Mouse (Mus musculus): ENCODE results near the gene Trp53rkb. TPM values are rescaled to one million over a fixed set of nuclear protein-coding genes. Genes with fewer than 3 reads are reported as not detected.

Trp53rkb gene
- polyA plus RNA-seq, 1 experiment from 2014 or later, result 7.8 TPM

- Histone ChIP-seq H3K27me3 (ENCODE audit: insufficient read depth, low read length) (no peaks in the 10 kb centered on the region), H3K4me2 (replicated peaks; ENCODE audit: low read depth, low read length) (no peak overlapping the region), H3K9ac (replicated peaks; ENCODE audit: low read length) (no peak overlapping the region), H3K4me1 (ENCODE audit: insufficient read depth, low read length) (peaks cover 12% of the 10 kb centered on the region), H3K9me3 (ENCODE audit: low read length) (no peaks in the 10 kb centered on the region), H3K4me3 (ENCODE audit: low read length) (no peak overlapping the region), H3K36me3 (ENCODE audit: insufficient read depth, low read length) (no peaks in the 10 kb centered on the region), H3K27ac (ENCODE audit: low read length) (no peak overlapping the region)
- no peak for ATAC-seq (ENCODE audit: low FRiP score, low TSS enrichment)
- 90% methylated on average over 5 of the region's 5 CpGs for WGBS
These were observed 17.2 kb downstream of the Trp53rkb start for GRCm38 (mm10) chr2:166809499-166809898.

GRCm38 (mm10) chr2:166810821-166811220, 18.5 kb downstream of the Trp53rkb start:
- H3K4me3 ChIP-seq (ENCODE audit: low read length), result no peak overlapping the region
- ATAC-seq (ENCODE audit: low FRiP score, low TSS enrichment), result no peak
- no peaks in the 10 kb centered on the region for H3K36me3 ChIP-seq (ENCODE audit: insufficient read depth, low read length)
- H3K9me3 ChIP-seq (ENCODE audit: low read length), result no peaks in the 10 kb centered on the region
- H3K4me1 ChIP-seq (ENCODE audit: insufficient read depth, low read length), result peaks cover 12% of the 10 kb centered on the region
- no peak overlapping the region for H3K9ac ChIP-seq (replicated peaks; ENCODE audit: low read length)
- 88% methylated on average over 10 of the region's 10 CpGs for WGBS
- H3K27me3 ChIP-seq (ENCODE audit: insufficient read depth, low read length), result no peaks in the 10 kb centered on the region
- no peak overlapping the region for H3K4me2 ChIP-seq (replicated peaks; ENCODE audit: low read depth, low read length)
- no peak overlapping the region for H3K27ac ChIP-seq (ENCODE audit: low read length)

DNA sequence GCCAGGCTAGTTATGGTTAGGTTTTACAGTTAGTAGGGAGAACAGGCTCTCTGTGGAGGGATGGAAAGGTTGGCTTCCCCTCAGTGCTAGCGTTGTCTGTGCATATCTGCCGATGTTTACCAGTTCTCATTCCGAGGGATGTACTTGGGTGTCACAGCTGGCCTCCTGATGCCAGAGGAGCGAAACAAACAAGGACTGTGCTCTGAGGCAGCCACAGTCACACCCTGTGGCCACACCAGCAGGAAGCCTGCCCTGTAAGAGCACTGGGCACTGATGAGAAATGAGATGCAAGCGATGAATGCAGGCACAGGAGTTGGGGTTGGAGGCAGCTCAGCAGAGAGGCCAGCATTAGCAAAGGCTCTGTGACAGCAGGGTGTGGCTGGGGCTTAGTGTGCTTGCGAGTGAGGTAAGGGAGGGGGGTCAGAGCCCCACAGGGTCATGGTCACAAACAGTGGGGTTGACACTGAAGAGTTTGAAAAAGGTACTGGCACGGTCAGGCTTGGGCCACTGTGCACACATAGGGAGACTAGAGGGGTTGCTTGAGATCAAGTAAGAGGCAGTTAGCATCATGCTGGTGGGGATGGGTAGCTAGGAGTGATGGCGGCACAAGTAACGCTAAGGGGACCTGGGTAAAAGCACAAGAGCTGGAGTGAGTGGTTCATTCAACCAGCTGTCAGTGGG, 26.3 kb downstream of the Trp53rkb start:
- ATAC-seq (ENCODE audit: low FRiP score, low TSS enrichment), result 0 out of 2 replicates have a peak, but pooled peaks have one; percentile 9

DNA sequence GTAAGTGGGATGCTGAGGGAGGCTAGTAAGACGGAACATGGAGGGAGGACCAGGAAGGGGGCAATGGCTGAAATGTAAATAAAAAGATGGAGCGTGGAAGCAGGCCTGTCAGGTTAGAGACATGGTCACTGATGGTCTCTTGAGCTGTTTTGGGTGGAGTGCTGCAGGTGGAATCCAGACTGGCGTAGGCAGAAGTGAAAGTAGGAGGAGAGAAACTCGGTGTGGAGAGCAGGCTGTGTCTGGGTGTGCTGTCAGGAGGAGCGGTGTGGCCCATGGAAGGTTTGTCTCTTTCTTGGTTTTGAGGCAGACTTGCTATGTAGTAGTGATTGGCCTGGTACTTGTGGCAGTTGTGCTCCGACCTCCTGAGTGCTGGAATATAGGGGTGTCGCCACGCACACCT, 27.5 kb downstream of the Trp53rkb start:
- no peak for ATAC-seq (ENCODE audit: low FRiP score, low TSS enrichment)
- Histone ChIP-seq H3K4me2 (replicated peaks; ENCODE audit: low read depth, low read length) (no peak overlapping the region), H3K27me3 (ENCODE audit: insufficient read depth, low read length) (no peaks in the 10 kb centered on the region), H3K4me3 (ENCODE audit: low read length) (no peak overlapping the region), H3K9me3 (ENCODE audit: low read length) (no peaks in the 10 kb centered on the region), H3K27ac (ENCODE audit: low read length) (no peak overlapping the region), H3K4me1 (ENCODE audit: insufficient read depth, low read length) (peaks cover 15% of the 10 kb centered on the region; the same call in 1 of the 2 replicates), H3K36me3 (ENCODE audit: insufficient read depth, low read length) (peaks cover 3% of the 10 kb centered on the region; the same call in 1 of the 2 replicates), H3K9ac (replicated peaks; ENCODE audit: low read length) (no peak overlapping the region)
- WGBS, result 83% methylated on average over 8 of the region's 8 CpGs

More for the DNA sequence above, 26.3 kb downstream of the Trp53rkb start:
- no peak overlapping the region for H3K27ac ChIP-seq (ENCODE audit: low read length)
- H3K9ac ChIP-seq (replicated peaks; ENCODE audit: low read length), result no peak overlapping the region
- H3K9me3 ChIP-seq (ENCODE audit: low read length), result no peaks in the 10 kb centered on the region
- WGBS, result 89% methylated on average over 9 of the region's 9 CpGs
- H3K27me3 ChIP-seq (ENCODE audit: insufficient read depth, low read length), result no peaks in the 10 kb centered on the region
- no peak overlapping the region for H3K4me3 ChIP-seq (ENCODE audit: low read length)
- peaks cover 3% of the 10 kb centered on the region; the same call in 1 of the 2 replicates for H3K36me3 ChIP-seq (ENCODE audit: insufficient read depth, low read length)
- no peak overlapping the region for H3K4me2 ChIP-seq (replicated peaks; ENCODE audit: low read depth, low read length)
- peaks cover 15% of the 10 kb centered on the region; the same call in 1 of the 2 replicates for H3K4me1 ChIP-seq (ENCODE audit: insufficient read depth, low read length)

DNA sequence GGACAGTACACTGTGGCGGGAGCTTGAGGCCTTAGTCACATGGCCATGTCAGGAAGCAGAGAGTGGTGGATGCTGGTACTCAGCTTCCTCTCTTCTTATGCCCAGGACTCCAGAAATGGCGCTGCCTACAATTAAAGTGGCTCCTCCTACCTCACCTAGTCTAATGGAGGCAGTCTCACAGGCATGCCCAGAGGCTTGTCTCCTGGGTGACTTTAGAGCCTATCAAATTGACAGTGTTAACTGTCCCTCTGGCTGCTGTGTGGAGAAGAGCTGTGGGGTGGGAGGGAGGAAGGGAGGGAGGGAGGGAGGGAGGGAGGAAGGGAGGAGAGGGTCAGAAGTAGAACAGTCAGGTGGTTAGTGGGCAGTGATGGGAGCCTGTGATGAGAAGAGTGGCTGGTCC, 28.5 kb downstream of the Trp53rkb start:
- ATAC-seq (ENCODE audit: low FRiP score, low TSS enrichment), result peak; percentile 51; the same call in 1 of the 2 replicates
- 37% methylated on average over 2 of the region's 2 CpGs for WGBS
- H3K27ac ChIP-seq (ENCODE audit: low read length), result no peak overlapping the region
- no peak overlapping the region for H3K4me3 ChIP-seq (ENCODE audit: low read length)
- H3K9me3 ChIP-seq (ENCODE audit: low read length), result no peaks in the 10 kb centered on the region
- H3K9ac ChIP-seq (replicated peaks; ENCODE audit: low read length), result no peak overlapping the region
- H3K27me3 ChIP-seq (ENCODE audit: insufficient read depth, low read length), result no peaks in the 10 kb centered on the region
- peaks cover 15% of the 10 kb centered on the region; the same call in 1 of the 2 replicates for H3K4me1 ChIP-seq (ENCODE audit: insufficient read depth, low read length)
- peaks cover 3% of the 10 kb centered on the region; the same call in 1 of the 2 replicates for H3K36me3 ChIP-seq (ENCODE audit: insufficient read depth, low read length)
- no peak overlapping the region for H3K4me2 ChIP-seq (replicated peaks; ENCODE audit: low read depth, low read length)

- H3K36me3 ChIP-seq (ENCODE audit: insufficient read depth, low read length), result peaks cover 3% of the 10 kb centered on the region; the same call in 1 of the 2 replicates
- no peak overlapping the region for H3K9ac ChIP-seq (replicated peaks; ENCODE audit: low read length)
- WGBS, result 69% methylated on average over 3 of the region's 3 CpGs
- peaks cover 15% of the 10 kb centered on the region; the same call in 1 of the 2 replicates for H3K4me1 ChIP-seq (ENCODE audit: insufficient read depth, low read length)
- H3K9me3 ChIP-seq (ENCODE audit: low read length), result no peaks in the 10 kb centered on the region
- no peak for ATAC-seq (ENCODE audit: low FRiP score, low TSS enrichment)
- no peak overlapping the region for H3K27ac ChIP-seq (ENCODE audit: low read length)
- no peaks in the 10 kb centered on the region for H3K27me3 ChIP-seq (ENCODE audit: insufficient read depth, low read length)
- H3K4me3 ChIP-seq (ENCODE audit: low read length), result no peak overlapping the region
- H3K4me2 ChIP-seq (replicated peaks; ENCODE audit: low read depth, low read length), result no peak overlapping the region
These were observed 29.1 kb downstream of the Trp53rkb start for GRCm38 (mm10) chr2:166821406-166821805.

- ATAC-seq (ENCODE audit: low FRiP score, low TSS enrichment), result no peak
- peaks cover 15% of the 10 kb centered on the region; the same call in 1 of the 2 replicates for H3K4me1 ChIP-seq (ENCODE audit: insufficient read depth, low read length)
- H3K27ac ChIP-seq (ENCODE audit: low read length), result no peak overlapping the region
- WGBS, result 66% methylated on average over 10 of the region's 10 CpGs
- no peak overlapping the region for H3K4me2 ChIP-seq (replicated peaks; ENCODE audit: low read depth, low read length)
- H3K36me3 ChIP-seq (ENCODE audit: insufficient read depth, low read length), result peaks cover 3% of the 10 kb centered on the region; the same call in 1 of the 2 replicates
- no peaks in the 10 kb centered on the region for H3K9me3 ChIP-seq (ENCODE audit: low read length)
- no peaks in the 10 kb centered on the region for H3K27me3 ChIP-seq (ENCODE audit: insufficient read depth, low read length)
- no peak overlapping the region for H3K9ac ChIP-seq (replicated peaks; ENCODE audit: low read length)
- no peak overlapping the region for H3K4me3 ChIP-seq (ENCODE audit: low read length)
These were observed 29.9 kb downstream of the Trp53rkb start for GRCm38 (mm10) chr2:166822119-166822826.

GRCm38 (mm10) chr2:166822901-166823300, 30.6 kb downstream of the Trp53rkb start:
- 75% methylated on average over 2 of the region's 2 CpGs for WGBS

DNA sequence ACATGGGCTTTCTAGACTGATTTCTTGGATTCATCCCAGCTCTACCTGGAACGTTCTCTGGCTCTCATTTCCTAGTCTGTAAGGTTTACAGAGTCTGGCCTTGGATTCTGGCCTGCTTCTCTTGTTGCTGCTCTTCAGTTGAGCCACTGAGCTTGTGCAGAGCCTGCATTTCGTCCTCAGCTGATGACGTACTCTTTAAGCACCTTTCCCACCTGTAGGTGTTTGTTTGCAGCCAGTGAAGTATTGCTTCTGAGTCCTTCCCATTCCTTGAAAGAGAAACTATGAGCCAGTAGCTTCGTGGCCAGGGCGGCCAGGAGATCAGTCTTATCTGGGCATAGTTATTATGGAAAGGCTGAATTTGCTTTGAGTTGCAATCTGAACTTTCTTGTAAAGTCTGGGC, 32.1 kb downstream of the Trp53rkb start:
- no peaks in the 10 kb centered on the region for H3K36me3 ChIP-seq (ENCODE audit: insufficient read depth, low read length)
- no peak overlapping the region for H3K27ac ChIP-seq (ENCODE audit: low read length)
- no peaks in the 10 kb centered on the region for H3K27me3 ChIP-seq (ENCODE audit: insufficient read depth, low read length)
- WGBS, result 89% methylated on average over 5 of the region's 5 CpGs
- H3K9me3 ChIP-seq (ENCODE audit: low read length), result no peaks in the 10 kb centered on the region
- no peak overlapping the region for H3K4me3 ChIP-seq (ENCODE audit: low read length)
- no peak for ATAC-seq (ENCODE audit: low FRiP score, low TSS enrichment)
- H3K9ac ChIP-seq (replicated peaks; ENCODE audit: low read length), result no peak overlapping the region
- peaks cover 15% of the 10 kb centered on the region; the same call in 1 of the 2 replicates for H3K4me1 ChIP-seq (ENCODE audit: insufficient read depth, low read length)
- H3K4me2 ChIP-seq (replicated peaks; ENCODE audit: low read depth, low read length), result no peak overlapping the region

More at GRCm38 (mm10) chr2:166822901-166823300, 30.6 kb downstream of the Trp53rkb start:
- no peak overlapping the region for H3K4me3 ChIP-seq (ENCODE audit: low read length)
- H3K27ac ChIP-seq (ENCODE audit: low read length), result no peak overlapping the region
- no peak for ATAC-seq (ENCODE audit: low FRiP score, low TSS enrichment)
- H3K36me3 ChIP-seq (ENCODE audit: insufficient read depth, low read length), result no peaks in the 10 kb centered on the region
- no peak overlapping the region for H3K4me2 ChIP-seq (replicated peaks; ENCODE audit: low read depth, low read length)
- no peaks in the 10 kb centered on the region for H3K27me3 ChIP-seq (ENCODE audit: insufficient read depth, low read length)
- H3K9me3 ChIP-seq (ENCODE audit: low read length), result no peaks in the 10 kb centered on the region
- H3K9ac ChIP-seq (replicated peaks; ENCODE audit: low read length), result no peak overlapping the region
- H3K4me1 ChIP-seq (ENCODE audit: insufficient read depth, low read length), result peaks cover 15% of the 10 kb centered on the region; the same call in 1 of the 2 replicates
